Mouse (Mus musculus) frontal cortex, postnatal 36 days (tissue): ENCODE measurements around the gene Cd244a.

ENCODE experiments used
- DNase-seq, 2 experiments: peaks; one replicate each; pipeline ENCODE4 v3.0.0; 2022; ENCODE audit warnings: low spot score in 2 of 2

Cd244a gene

GRCm38 (mm10) chr1:171558898-171559297 is at the start of gene Cd244a:
Gene Cd244a, plus strand, starts transcription at chr1:171559193.
- no peak for DNase-seq

- no peak for DNase-seq
Observed at GRCm38 (mm10) chr1:171513234-171513633, 45.8 kb upstream of the Cd244a start.

- DNase-seq, result no peak
Observed at GRCm38 (mm10) chr1:171513760-171514159, 45.2 kb upstream of the Cd244a start.

GRCm38 (mm10) chr1:171515039-171515438 is 44.0 kb upstream of the Cd244a start:
- no peak for DNase-seq

- no peak for DNase-seq
Observed at GRCm38 (mm10) chr1:171515557-171515956, 43.4 kb upstream of the Cd244a start.

- no peak for DNase-seq
Observed at GRCm38 (mm10) chr1:171531367-171531766, 27.6 kb upstream of the Cd244a start.

GRCm38 (mm10) chr1:171532830-171533229 is 26.2 kb upstream of the Cd244a start:
- no peak for DNase-seq

- DNase-seq, result no peak
Observed at GRCm38 (mm10) chr1:171534557-171534956, 24.4 kb upstream of the Cd244a start.

GRCm38 (mm10) chr1:171535194-171535593 is 23.8 kb upstream of the Cd244a start, which contains the start of gene Itln1:
Gene Itln1, minus strand, starts transcription at chr1:171535294.
- DNase-seq, result no peak

GRCm38 (mm10) chr1:171540694-171541093 is 18.3 kb upstream of the Cd244a start:
- DNase-seq, result no peak

GRCm38 (mm10) chr1:171551326-171551725 is 7.7 kb upstream of the Cd244a start:
- no peak for DNase-seq

- no peak for DNase-seq
Observed at GRCm38 (mm10) chr1:171552230-171552629, 6.8 kb upstream of the Cd244a start.

- no peak for DNase-seq
Observed at GRCm38 (mm10) chr1:171553359-171554341, 5.3 kb upstream of the Cd244a start.

- no peak for DNase-seq
Observed at GRCm38 (mm10) chr1:171556366-171556765, 2.6 kb upstream of the Cd244a start.

GRCm38 (mm10) chr1:171558407-171558806 is 586 bp upstream of the Cd244a start:
- no peak for DNase-seq

- DNase-seq, result no peak
Observed at GRCm38 (mm10) chr1:171560262-171560661, 1.3 kb downstream of the Cd244a start.

- no peak for DNase-seq
Observed at GRCm38 (mm10) chr1:171561200-171561599, 2.2 kb downstream of the Cd244a start.

- no peak for DNase-seq
Observed at GRCm38 (mm10) chr1:171561639-171562225, 2.7 kb downstream of the Cd244a start.

- no peak for DNase-seq
Observed at GRCm38 (mm10) chr1:171563042-171563441, 4.0 kb downstream of the Cd244a start.

- no peak for DNase-seq
Observed at GRCm38 (mm10) chr1:171564247-171564646, 5.3 kb downstream of the Cd244a start.

GRCm38 (mm10) chr1:171565888-171566287 is 6.9 kb downstream of the Cd244a start:
- DNase-seq, result no peak

GRCm38 (mm10) chr1:171566777-171567176 is 7.8 kb downstream of the Cd244a start:
- peak; percentile 20 to 29 for DNase-seq

GRCm38 (mm10) chr1:171568436-171568835 is 9.4 kb downstream of the Cd244a start:
- peak in 1 of 2 experiments; percentile 7 for DNase-seq
